Mouse (Mus musculus) embryo, embryonic 10.5 days (tissue): ENCODE measurements at regions not wholly inside any gene's neighbourhood (a gene's known extent, or its start where the extent isn't known, plus 50 kb on each side); places are given as distances from the start of the nearest gene placed in this dataset.
A peak's percentile ranks its signal among the peaks of the same experiment; 100 is the strongest.
"Not testable (repeated sequence)": the region's sequence is repeated elsewhere in the genome, so short reads cannot be mapped to it uniquely, and the experiment has no call there.

Experiments used
- DNase-seq: peaks from one replicate; pipeline ENCODE4 v3.0.0-alpha.2; 2015; ENCODE audit warnings: low spot score

DNA sequence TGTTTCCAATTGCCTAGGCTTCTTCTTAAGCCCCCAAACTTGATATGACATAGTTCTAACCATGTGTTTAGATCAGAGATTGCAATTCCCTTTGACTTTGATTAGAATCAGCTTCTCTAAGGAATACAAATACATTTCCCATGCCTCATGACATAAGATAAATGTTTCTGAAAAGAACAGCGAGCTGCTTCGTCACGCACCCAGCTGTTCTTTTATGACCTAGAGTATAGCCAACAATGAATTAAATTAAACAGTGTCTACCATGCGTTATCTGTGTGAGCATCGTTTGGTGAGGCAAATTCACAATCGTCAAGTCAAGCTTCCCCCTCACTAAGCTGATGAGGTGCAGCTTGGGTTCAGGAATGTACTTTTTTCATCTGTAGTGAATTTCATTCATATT, 261.8 kb upstream of the Dcbld2 start:
- peak; percentile 24 for DNase-seq

DNA sequence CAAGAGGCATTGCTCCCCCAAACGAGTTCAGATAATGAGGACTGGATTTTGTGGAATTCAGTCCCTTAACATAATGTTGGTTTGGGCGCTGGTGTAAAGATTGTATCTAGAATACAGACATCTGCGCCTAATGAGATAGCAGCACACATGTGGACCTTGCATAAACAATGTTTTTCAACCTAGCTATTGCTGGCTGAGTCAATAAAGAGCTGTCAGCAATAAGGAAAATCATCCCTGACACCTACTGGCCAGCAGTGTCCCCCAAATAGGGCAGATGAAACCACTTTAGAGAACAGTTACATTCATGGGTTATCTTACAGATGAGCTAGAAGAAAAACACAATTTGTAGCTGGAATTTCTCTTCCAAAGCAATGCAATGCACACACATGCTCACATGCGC, 252.7 kb upstream of the Dcbld2 start:
- peak; percentile 4 for DNase-seq

DNA sequence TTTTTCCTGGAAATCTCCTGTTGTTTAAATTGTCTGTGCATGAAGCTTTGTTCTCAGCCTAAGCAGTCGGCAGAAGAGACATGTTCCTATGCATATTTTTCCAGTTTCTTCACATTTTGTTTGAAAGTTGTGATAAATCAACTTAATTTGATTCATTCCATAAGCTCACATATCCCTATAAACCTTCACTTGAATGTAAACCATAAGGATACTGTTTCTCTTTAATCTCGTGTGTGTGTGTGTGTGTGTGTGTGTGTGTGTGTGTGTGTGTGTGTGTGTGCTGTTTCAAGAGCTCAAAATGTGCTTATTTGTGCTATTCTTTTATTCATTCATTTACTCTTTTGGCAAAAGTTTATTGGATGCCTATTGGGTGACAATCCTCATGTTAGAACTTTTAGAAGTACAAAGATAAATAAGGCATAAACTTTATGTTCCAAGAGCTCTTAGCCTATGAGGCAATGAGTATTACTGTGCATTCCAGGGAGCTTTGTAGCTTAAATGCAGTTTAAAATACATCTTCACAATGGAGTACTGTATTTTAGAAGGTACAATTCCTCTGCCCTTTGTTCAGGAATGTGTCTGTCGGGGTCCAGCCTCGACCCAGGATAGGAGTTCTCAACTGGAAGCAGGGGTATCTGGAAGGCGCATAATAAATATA, 229.4 kb upstream of the Dcbld2 start:
- DNase-seq, result no peak

DNA sequence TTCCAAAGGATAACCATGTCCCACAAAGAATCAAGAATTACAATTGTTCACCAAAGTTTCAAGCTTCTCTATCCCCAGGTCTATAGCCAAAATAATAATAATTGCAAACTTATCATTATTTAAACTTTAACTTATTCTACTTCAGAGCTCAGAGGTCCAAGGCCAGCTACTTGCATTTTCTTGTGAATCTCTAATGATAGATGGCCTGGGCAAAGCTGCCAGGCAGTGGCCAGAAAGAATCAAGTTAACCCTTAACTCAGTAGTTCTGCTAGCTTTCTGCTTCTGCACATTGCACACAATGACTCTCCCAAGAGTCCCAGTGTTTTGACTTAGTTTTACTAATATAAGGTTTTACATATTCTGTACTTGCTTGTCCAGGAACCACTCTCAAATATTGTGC, 228.3 kb upstream of the Dcbld2 start:
- not testable (repeated sequence) for DNase-seq

DNA sequence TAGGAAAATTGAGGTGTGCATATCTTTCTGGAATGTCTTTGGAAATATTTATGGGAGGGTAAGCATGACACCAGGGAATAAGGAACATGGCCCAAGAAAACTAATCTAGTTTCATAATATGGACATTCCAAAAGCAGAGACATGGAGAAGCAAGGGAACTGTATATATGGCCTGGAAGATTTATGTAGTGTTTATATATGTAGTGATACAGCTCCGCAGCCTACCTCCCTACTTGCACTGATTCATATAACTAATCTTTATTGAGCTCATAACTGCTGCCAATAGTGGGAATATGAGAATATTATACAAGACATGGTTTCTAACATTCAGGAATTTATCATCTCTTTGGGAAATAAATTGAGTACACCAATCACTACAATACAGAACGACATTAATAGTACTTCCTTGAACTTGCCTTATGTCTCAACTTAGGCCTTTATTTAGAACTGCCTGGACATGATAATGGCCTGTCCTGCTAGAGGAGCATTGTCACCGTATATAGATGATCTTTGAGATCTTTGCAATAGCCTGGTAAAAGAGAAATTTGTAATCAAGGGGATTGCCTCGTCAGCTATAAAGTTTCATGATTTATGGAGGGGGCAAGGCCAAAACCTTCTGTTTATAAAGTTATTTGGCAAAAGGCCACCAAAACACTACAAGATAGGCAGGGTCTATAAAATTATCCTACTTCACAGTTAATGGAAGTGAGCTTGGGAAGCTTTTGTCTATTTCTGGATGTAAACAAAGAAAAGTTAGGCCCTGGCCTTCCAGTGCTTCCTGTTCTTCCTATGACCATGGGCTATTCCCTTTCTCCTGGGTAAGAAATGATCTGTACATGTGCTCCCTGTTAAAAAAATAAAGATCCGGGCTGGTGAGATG, 213.4 kb upstream of the Dcbld2 start:
- no peak for DNase-seq

DNA sequence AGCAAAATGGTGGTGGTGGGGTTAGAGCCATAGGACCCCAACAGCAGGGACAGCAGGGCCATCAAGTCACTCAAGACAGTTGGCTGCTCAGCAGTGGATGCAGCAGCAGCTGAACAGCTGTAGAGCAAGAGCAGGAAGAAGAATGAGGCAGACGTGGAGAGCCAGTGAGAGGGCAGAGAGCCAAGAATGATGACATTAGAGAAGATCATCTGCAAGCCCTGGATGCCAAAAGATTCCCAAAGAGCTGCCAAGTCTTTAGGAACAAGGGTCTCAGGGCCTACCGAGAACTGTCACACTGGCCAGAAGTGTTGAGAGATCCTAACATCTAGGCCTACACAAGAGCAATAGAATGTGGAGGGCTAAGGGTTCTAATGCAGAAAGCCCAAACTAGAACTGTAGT, 196.4 kb upstream of the Dcbld2 start:
- no peak for DNase-seq

DNA sequence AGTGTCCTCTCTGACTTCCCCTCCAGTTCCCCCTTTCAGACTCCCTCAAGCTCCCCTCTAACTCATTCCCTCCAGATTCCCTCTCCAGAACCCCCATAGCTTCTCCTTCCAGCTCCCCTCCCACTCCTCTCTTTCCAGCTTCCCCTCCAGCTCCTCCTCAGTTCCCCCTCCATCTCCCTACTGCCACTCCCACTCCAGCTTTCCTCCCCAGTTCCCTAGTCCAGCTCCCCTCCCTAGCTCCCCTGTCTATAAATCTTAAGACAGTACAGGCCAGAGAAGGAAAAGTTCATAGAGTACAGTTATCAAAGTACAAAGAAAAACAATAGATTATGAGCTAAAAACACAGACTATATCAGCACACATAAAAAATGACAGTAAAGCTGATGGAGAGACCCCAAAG, 173.6 kb upstream of the Dcbld2 start:
- no peak for DNase-seq

DNA sequence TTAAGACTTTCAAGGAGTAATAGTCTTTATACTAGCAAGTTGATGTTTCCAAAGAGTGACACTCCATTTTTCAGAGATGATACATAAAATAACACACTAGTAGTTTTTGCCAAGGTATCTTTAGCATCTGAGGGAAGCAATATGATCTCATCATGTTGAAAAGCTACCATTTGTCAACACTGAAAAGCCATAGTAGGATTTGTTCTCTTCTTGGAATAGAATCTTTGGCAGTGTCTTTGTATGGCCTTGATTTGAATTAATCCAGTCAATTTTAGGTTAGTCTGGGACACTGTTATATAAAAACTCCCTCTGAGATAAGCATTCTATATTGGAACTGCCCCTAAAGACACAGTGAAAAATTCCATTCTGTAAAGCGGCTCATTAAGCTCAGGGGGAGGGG, 171.4 kb upstream of the Dcbld2 start:
- no peak for DNase-seq

DNA sequence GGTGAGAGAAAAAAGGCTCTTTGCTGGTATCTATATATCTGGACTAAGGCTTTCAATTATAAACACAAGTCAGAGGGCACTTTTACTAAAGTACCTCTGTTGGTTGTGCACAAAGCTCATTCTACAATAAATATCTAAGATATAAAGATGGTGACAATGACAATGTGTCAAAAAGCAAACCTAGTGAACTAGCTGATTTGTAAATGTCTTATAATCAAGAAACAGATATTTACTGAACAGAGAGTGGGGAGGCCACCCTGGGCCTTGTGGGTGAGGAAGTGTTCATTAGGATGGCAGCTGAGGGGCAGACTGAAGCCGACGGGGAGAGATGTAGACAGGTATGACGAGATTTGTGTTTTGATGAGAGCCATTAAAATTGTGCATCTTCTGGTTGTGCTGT, 132.0 kb upstream of the Dcbld2 start:
- DNase-seq, result no peak

DNA sequence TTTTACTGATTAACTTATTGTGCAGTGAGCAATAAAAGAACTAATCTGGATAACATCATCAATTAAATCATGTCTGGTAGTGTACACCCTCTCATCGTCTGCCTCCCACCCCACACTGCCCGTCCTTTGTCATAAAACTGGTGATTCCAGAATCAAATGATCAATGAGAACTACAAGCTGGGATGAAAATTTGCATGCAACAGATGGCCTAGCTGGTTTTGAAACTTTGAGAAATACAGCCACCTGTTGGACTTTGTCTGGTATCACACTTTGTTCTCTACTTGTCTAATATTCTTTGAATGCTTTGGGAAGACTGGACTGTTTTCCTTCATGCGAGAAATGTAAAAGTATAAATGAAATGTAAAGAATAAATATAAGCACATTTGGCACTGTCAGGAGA, 126.8 kb upstream of the Dcbld2 start:
- peak; percentile 64 for DNase-seq

DNA sequence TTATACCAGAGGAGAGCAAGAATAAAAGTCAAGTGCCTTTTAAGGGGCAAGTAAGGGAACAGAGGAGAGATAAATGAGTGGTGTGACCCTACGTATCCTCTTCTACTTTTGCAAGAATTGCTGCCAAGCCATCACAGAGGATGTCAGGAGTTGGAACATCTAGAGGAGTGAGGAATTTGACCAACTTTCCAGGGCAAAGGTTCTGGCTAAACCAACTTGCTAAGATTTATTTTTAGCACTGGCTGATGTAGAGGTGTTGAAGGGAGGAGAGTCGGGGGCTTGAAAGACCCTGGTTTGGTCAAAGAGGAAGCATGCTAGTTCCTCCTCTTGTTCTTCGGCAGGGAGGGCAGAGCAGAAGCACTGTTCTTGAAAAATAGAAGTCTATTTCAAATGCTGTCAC, 113.8 kb upstream of the Dcbld2 start:
- no peak for DNase-seq

DNA sequence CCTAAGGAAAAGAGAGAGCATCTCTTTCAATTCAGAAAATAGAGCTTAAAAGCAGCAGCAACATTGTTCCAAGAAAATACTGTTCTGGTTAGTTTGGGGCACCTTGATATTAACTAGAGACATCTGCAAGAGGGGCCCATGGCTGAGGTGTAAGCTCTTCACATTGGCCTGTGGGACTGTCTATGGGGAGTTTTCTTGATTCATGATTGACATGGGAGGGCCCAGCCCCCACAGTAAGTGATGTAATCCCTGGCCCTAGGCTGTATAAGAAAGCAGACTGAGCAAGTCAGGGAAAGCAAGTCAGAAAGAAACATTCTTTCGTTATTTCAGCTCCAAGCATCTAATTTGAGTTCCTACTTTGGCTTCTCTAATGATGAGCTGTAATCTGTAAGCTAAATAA, 113.1 kb upstream of the Dcbld2 start:
- DNase-seq, result no peak

DNA sequence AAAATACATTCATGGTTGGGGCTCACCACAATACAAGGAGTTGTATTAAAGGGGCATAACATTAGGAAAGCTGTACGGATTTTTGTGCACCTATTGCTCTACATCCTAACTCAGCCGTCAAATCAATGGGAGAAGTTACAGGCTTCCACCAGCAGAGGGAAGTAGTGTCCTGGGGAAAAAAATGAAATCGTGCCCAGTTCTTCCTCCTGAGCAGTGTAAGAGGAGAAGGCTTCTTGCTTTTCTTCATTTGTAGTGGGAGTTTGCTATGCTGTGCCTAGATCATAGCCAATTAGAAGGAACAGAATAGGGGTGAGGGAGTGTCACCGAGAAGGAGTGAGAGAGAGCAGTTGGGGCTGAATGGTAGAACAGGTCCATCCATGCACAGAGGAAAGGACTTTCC, 108.7 kb upstream of the Dcbld2 start:
- peak; percentile 85 for DNase-seq

DNA sequence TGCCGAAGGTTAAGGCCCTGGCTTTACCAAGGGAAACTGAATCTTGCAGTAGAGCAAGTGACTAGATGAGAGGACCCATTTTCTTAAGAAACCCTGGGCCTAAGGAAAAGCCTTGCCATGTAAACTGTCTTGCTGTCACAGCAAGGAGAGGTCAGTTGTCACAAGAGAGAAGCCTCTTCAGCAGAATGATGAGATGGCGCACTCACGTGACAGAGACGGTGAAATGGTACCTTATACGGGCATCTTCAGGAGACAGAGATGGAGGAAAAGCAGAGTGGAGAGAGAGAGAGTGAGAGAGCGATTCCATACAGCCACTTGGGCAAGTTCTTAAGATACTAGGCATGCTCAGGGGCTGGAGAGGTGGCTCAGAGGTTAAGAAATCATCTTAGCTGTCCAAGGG, 108.1 kb upstream of the Dcbld2 start:
- no peak for DNase-seq

DNA sequence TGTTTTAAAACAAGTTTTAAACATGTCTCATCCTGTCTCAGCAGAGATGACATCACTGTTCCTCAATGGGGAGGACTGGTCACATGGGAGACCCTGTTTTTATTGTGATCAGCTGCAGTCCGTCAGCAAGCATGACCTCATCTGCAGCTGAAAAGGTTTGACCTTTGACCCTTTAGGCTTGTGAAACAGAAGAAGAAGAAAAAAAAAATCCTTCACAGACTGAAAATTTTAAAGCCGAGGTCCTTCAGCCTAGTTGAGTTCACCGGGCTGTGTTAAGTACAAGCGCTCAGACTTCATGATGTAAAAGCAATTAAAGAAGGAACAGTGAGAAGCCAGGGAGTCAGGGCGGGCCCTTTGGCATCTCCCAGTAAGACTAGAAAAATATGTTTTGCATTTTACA, 104.7 kb upstream of the Dcbld2 start:
- peak; percentile 84 for DNase-seq

DNA sequence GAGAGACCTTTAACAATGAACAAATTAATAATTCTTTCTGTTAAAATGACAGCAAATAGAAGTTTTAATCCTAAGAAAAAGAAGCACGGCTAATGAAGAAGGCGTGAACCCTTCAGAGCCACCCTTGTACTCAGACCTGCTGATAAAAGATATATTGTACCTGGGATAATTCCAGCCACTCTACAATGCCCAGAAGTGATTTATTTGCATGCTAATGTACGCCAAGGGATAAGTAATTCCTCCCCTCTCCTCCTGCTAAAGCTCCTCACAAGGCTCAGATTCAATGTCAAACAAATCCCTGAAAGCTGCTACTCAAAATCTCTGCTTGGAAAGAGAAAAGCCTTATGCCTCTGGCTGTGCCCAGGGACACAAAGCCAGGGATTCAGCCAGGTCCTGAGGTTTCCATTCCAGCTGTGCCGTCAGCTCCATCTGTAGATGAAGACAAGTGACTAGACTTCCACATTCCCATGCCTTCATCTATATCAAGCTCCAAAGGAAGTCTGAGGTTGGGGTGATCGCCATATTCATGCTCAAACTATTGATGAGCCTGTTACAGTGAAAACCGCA, 91.3 kb upstream of the Dcbld2 start:
- DNase-seq, result no peak

DNA sequence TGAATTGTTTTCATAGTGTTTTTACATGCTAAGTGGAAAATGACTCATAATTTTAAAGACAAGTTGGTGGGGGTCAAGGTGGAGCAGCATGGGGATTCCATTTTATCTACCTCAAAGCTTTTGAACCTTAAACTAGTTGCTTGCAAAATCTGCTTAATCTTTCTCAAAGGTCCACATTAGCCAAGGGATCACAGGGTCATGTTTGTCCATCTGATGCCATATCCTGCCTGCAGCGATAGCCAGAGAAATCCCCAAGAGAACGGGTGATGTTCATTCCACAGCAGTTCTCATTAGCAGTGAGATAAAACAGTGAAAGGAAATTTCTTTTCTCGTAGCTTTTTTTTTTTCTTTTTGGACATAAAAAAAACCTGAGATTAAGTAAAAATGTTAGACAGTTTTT, 77.2 kb upstream of the Dcbld2 start:
- DNase-seq, result no peak

DNA sequence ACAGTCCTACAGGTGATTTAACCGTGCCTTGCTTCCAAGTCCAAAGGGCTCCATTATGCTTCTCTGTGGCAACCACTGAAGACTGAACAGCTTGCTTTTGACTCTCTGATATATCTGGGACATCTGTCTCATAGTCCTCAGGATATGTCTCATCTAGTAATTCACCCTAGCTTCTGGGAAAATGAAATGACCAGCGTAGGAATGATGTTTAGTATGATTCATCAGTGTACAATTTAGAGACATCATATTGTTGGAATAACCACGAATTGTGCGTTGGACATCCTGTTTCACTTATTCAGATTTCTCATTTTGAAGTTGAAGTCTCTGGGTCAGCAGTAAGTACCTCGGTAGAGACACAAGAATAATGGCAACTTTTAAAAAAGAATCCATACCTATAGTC, 64.3 kb upstream of the Dcbld2 start:
- DNase-seq, result no peak

DNA sequence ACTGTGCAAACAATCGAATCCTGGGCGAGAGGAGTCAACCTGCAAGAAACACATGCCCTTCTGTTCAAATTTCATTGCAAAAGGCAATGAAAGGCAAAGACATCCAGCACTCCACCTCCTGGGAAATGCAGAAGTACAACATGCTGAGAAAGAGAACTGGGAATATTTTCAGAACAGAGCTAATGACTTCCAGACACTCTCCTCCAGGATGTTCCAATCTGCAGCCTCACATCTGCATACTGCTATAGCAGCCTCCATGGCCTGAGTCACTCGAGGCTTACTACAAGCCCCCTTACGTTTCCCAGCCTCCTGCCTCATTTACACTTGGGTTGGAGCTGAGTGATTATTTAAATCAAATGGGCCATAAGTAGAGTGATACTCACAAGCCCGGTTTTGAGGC, 58.9 kb upstream of the Dcbld2 start:
- DNase-seq, result peak; percentile 65

DNA sequence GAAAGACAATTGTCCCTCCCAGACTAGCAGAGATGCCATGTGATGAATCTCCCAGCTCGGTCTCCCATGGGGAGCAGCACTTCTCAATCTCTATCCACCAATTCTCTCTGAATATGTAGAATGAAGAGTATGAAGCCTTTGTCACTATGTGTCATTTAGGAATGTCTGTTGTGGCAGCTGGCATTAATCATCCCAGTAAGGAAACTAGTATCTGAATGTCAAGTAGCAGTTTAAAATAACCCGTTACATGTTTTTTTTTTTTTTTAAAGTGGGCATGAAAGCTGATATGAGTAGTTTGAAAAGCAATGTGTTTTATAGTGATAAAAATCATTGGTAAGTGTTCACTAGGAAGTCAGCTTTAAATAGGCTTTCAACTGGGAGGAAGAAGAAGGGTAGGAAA, 58.4 kb upstream of the Dcbld2 start:
- DNase-seq, result peak; percentile 35

DNA sequence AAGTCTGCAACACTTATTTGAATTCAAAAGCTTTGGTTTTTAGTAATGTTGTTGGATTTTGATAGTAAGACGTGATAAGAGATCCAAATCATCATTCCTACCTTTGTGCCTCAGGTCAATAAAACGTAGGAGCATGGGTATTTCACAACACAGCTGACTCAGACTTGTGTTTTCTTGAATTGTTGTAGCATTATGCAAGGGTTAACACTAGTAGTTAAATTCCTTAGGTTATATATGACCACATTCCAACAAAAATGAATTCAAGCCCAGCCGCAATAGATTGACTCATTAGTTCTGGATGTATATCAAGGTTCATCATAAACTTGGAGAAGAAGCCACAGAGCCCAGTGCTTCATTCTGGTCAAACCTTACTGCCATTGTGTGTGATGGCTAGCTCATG, 56.1 kb upstream of the Dcbld2 start:
- no peak for DNase-seq

DNA sequence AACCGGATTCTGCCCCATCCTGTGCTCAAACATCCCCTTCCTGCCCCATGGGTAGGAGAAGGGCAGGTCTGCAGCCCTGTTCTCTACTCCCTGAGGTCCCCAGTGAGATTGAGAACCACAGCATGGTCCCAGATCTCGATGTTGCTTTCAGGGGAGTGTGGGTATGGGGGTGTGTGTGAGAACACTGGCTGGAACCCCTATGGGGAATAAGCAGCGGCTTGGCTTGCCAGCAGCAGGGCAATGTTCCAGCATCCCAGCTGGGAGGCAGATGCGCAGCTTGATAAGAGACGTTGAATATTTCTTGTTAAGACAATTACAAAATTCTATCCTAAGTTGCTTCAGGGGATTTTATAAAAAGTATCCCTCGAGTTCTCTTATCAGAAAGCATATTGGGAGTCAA, 53.7 kb upstream of the Dcbld2 start:
- DNase-seq, result no peak
